Mouse (Mus musculus) C2C12 (cell line): ENCODE measurements around the gene Ube4b. TPM values are rescaled to one million over a fixed set of nuclear protein-coding genes. Genes with fewer than 3 reads are reported as not detected.
"Not testable (repeated sequence)": the region's sequence is repeated elsewhere in the genome, so short reads cannot be mapped to it uniquely, and the experiment has no call there.

Experiments used
- H3K27me3 ChIP-seq: one replicate; pipeline ENCODE4 v1.6.1; 2011; ENCODE audit not compliant: control insufficient read depth, insufficient read depth, insufficient read length
- H3K36me3 ChIP-seq: one replicate; pipeline ENCODE4 v1.6.1; 2011; ENCODE audit not compliant: control insufficient read depth, insufficient read depth
- H3K4me3 ChIP-seq: one replicate; pipeline ENCODE4 v1.5.1; 2011; ENCODE audit warnings: mild to moderate bottlenecking, control low read depth; ENCODE audit not compliant: poor library complexity, insufficient read depth, severe bottlenecking
- H3K79me2 ChIP-seq: one replicate; pipeline ENCODE4 v1.6.1; 2011; ENCODE audit not compliant: control insufficient read depth, insufficient read depth
- H3K79me3 ChIP-seq: one replicate; pipeline ENCODE4 v1.6.1; 2011; ENCODE audit warnings: low read depth, control low read depth
- H3ac ChIP-seq: one replicate; pipeline ENCODE3; 2011; ENCODE audit warnings: low read depth; ENCODE audit not compliant: control insufficient read depth, insufficient read length
- CEBPB ChIP-seq: IDR thresholded peaks from one replicate; pipeline ENCODE4 v1.6.1; 2011; ENCODE audit warnings: low read depth, mild to moderate bottlenecking, control low read depth, moderate library complexity
- CTCF ChIP-seq: IDR thresholded peaks from one replicate; pipeline ENCODE4 v1.5.1; 2011; ENCODE audit not compliant: control insufficient read depth, insufficient read depth, insufficient read length
- FOSL1 ChIP-seq: IDR thresholded peaks from one replicate; pipeline ENCODE4 v1.8.0; 2011; ENCODE audit warnings: mild to moderate bottlenecking, low read length; ENCODE audit not compliant: poor library complexity, insufficient read depth, severe bottlenecking
- MAX ChIP-seq: IDR thresholded peaks from one replicate; pipeline ENCODE4 v1.6.1; 2011; ENCODE audit warnings: mild to moderate bottlenecking, control low read depth
- MYOD1 ChIP-seq: IDR thresholded peaks from one replicate; pipeline ENCODE4 v1.6.1; 2011; ENCODE audit warnings: low read depth; ENCODE audit not compliant: control insufficient read depth, insufficient read length
- MYOG ChIP-seq: IDR thresholded peaks from one replicate; pipeline ENCODE4 v1.6.1; 2011; ENCODE audit not compliant: control insufficient read depth, insufficient read length; ENCODE audit errors: extremely low read depth
- USF1 ChIP-seq: IDR thresholded peaks from one replicate; pipeline ENCODE4 v1.6.1; 2011; ENCODE audit warnings: low read depth, mild to moderate bottlenecking, control low read depth, moderate library complexity
- polyA plus RNA-seq: library from polyadenylated mRNA; unstranded; fragments of >200 nt; fragmentation: generic; extraction: Trizol; gene quantifications from one replicate; pipeline ENCODE4 v1.2.1, GENCODE M21; 2012; ENCODE audit warnings: missing spikeins

The Ube4b gene
- polyA plus RNA-seq, 1 experiment = 51.6 TPM

GRCm38 (mm10) chr4:149444964-149445701 lies 18.6 kb upstream of the Ube4b start:
- Histone ChIP-seq H3ac (peak overlapping the region; percentile 2), H3K27me3 (no peaks in the 10 kb centered on the region), H3K79me2 (no peaks in the 10 kb centered on the region), H3K36me3 (no peaks in the 10 kb centered on the region), H3K79me3 (no peaks in the 10 kb centered on the region), H3K4me3 (no peak overlapping the region)
- no peak for TF ChIP-seq MYOG
- peak; percentile 100 for TF ChIP-seq MAX
- peak; percentile 81 for TF ChIP-seq MYOD1
- TF ChIP-seq CEBPB = no peak
- TF ChIP-seq CTCF = peak; percentile 97
- peak; percentile 65 for TF ChIP-seq USF1
- no peak for TF ChIP-seq FOSL1

DNA sequence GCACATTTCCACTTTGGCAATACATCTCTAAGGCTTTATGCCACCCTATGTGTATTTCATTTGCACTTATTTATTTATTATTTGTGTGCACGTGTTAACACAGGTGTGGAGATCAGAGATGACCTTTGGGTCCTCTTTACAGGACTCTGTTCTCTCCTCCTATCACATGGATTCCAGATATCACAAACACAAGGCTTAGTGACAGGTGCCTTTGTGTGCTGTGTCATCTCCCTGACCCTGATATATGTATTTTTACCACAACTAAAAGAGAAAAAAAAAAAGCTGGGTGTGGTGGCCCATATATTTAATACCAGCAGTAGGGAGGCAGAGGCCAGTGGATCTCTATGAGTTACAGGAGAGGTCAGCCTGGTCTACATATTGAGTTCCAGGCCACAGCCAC lies 17.9 kb upstream of the Ube4b start:
- Histone ChIP-seq H3K79me3 (no peaks in the 10 kb centered on the region), H3K79me2 (no peaks in the 10 kb centered on the region), H3ac (no peak overlapping the region), H3K4me3 (no peak overlapping the region), H3K27me3 (no peaks in the 10 kb centered on the region), H3K36me3 (no peaks in the 10 kb centered on the region)
- TF ChIP-seq FOSL1 = no peak

- Histone ChIP-seq H3K79me2 (no peaks in the 10 kb centered on the region), H3K36me3 (no peaks in the 10 kb centered on the region), H3K27me3 (no peaks in the 10 kb centered on the region), H3K4me3 (no peak overlapping the region), H3K79me3 (no peaks in the 10 kb centered on the region), H3ac (no peak overlapping the region)
- TF ChIP-seq USF1 = no peak
- TF ChIP-seq CEBPB = no peak
- TF ChIP-seq FOSL1 = no peak
- TF ChIP-seq MYOD1 = no peak
- no peak for TF ChIP-seq MYOG
- TF ChIP-seq CTCF = no peak
- no peak for TF ChIP-seq MAX
These were observed 15.9 kb upstream of the Ube4b start for GRCm38 (mm10) chr4:149442436-149442835.

DNA sequence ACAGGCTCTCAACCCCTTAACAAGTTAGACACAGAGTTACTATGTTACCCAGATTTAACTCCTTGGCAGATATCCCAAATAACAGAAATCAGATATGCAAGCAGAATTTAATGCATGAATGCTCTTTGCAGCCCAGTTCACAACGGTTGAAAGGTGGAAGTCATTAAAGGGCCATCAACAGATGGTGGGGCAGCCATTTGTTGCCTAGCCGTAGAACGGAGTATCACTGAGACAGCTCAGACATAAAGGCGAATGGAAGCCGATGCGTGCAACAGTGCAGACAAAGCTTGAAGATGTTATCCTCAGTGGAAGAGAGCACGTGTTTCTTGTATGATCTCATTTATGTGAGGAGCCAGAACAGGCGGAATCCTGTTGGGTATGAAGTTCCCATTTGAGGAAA lies 14.0 kb upstream of the Ube4b start:
- H3K79me2 ChIP-seq = no peaks in the 10 kb centered on the region
- no peaks in the 10 kb centered on the region for H3K27me3 ChIP-seq
- H3K79me3 ChIP-seq = no peaks in the 10 kb centered on the region
- no peak overlapping the region for H3K4me3 ChIP-seq
- no peaks in the 10 kb centered on the region for H3K36me3 ChIP-seq
- no peak overlapping the region for H3ac ChIP-seq
- no peak for TF ChIP-seq FOSL1
- TF ChIP-seq CTCF = no peak
- no peak for TF ChIP-seq MYOD1
- no peak for TF ChIP-seq CEBPB
- TF ChIP-seq USF1 = no peak
- TF ChIP-seq MYOG = no peak
- TF ChIP-seq MAX = no peak

DNA sequence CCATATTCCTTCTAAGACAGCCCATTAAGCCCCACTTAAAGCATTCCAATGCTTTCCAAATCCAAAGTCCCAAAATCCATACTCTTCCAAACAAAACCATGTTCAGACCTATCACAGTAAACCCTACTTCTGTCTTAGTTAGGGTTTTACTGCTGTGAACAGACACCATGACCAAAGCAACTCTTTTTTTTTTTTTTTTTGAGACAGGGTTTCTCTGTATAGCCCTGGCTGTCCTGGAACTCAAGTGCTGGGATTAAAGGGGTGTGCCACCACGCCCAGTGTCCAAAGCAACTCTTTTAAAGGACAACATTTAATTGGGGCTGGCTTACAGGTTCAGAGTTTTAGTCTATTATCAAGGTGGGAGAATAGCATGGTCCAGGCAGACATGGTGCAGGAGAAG lies 5.3 kb upstream of the Ube4b start:
- not testable (repeated sequence) for H3K79me2 ChIP-seq, H3K27me3 ChIP-seq, H3ac ChIP-seq, H3K79me3 ChIP-seq, H3K4me3 ChIP-seq, H3K36me3 ChIP-seq

DNA sequence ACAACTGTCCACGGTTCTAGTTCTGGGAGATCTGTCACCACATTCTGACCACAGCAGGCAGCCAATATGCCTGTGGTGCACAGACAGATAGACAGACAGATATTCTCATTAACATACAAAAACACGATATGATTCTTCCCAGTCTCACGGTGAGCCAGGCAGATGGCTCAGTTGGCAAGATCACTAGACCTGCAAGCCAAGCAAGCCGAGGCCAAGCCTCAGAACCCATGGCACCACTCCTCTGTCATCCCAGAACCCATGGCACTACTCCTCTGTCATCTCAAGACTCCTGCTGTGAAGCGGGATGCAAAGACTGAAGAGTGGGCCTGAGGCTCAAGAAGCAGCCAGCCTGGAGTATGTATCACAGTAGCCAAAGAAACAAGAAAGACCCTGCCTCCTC lies 3.0 kb upstream of the Ube4b start:
- Histone ChIP-seq H3K79me3 (peaks cover 12% of the 10 kb centered on the region), H3K4me3 (no peak overlapping the region), H3K79me2 (peaks cover 18% of the 10 kb centered on the region), H3K27me3 (no peaks in the 10 kb centered on the region), H3ac (no peak overlapping the region), H3K36me3 (no peaks in the 10 kb centered on the region)
- TF ChIP-seq MYOD1 (no peak), CEBPB (no peak), MAX (no peak), CTCF (no peak), USF1 (no peak), FOSL1 (no peak), MYOG (no peak)
